Mouse (Mus musculus) forebrain, embryonic 13.5 days (tissue): ENCODE data around the gene Olfr1313. TPM values are rescaled to one million over a fixed set of nuclear protein-coding genes. Genes with fewer than 3 reads are reported as not detected.
"Not testable (repeated sequence)": the region's sequence is repeated elsewhere in the genome, so short reads cannot be mapped to it uniquely, and the experiment has no call there.

Source experiments
- ATAC-seq: fragments of 200-750 bp; cut with Nextera tagmentation; 2 replicates; pipeline ENCODE4 v1.8.0; 2017
- H3K27ac ChIP-seq: fragments of 300-500 bp; sonication (generic); 2 replicates; pipeline ENCODE4 v1.5.1; 2015; ENCODE audit warnings: inconsistent platforms, mild to moderate bottlenecking, moderate library complexity
- H3K27me3 ChIP-seq: fragments of 300-500 bp; sonication (generic); 2 replicates; pipeline ENCODE4 v1.6.1; 2015; ENCODE audit warnings: mild to moderate bottlenecking, inconsistent platforms
- H3K36me3 ChIP-seq: fragments of 300-500 bp; sonication (generic); 2 replicates; pipeline ENCODE4 v1.6.1; 2015; ENCODE audit warnings: mild to moderate bottlenecking, inconsistent platforms; ENCODE audit not compliant: poor library complexity, severe bottlenecking
- H3K4me1 ChIP-seq: fragments of 300-500 bp; sonication (generic); 2 replicates; pipeline ENCODE4 v1.6.1; 2015; ENCODE audit warnings: inconsistent platforms
- H3K4me2 ChIP-seq: fragments of 300-500 bp; sonication (generic); 2 replicates; pipeline ENCODE4 v1.6.1; 2015; ENCODE audit warnings: inconsistent platforms, mild to moderate bottlenecking, moderate library complexity
- H3K4me3 ChIP-seq: fragments of 300-500 bp; sonication (generic); 2 replicates; pipeline ENCODE4 v1.5.1; 2015; ENCODE audit warnings: mild to moderate bottlenecking, inconsistent platforms
- H3K9ac ChIP-seq: fragments of 300-500 bp; sonication (generic); 2 replicates; pipeline ENCODE4 v1.6.1; 2015; ENCODE audit warnings: mild to moderate bottlenecking, inconsistent platforms
- H3K9me3 ChIP-seq: fragments of 300-500 bp; sonication (generic); replicated peaks from 2 replicates; pipeline ENCODE4 v1.6.1; 2016; ENCODE audit warnings: inconsistent platforms
- WGBS: fragments of 180-500 bp; shearing (Covaris S2); methylation state at CpG from one replicate; pipeline ENCODE4 v1.1.7; 2015; 5-methylcytosine and 5-hydroxymethylcytosine counted together
- polyA plus RNA-seq: library from polyadenylated mRNA; unstranded; fragments of >200 nt; fragmentation: Nextera tagmentation; extraction: Ambion mirVana; gene quantifications from 2 replicates; pipeline ENCODE4 v1.2.1, GENCODE M21; 2015

Gene Olfr1313
- polyA plus RNA-seq: not detected in 2 replicates

GRCm38 (mm10) chr2:112077743-112078142 lies at the start of gene Olfr1313:
Olfr1313 (minus strand) TSS chr2:112077843.
- H3K4me2 ChIP-seq: no peak within 1 kb of the TSS
- no peaks in the 10 kb centered on the region for H3K9me3 ChIP-seq
- H3K4me3 ChIP-seq: no peak within 1 kb of the TSS
- H3K27ac ChIP-seq: no peak within 1 kb of the TSS
- no peak within 1 kb of the TSS for H3K9ac ChIP-seq
- H3K27me3 ChIP-seq: no peaks in the 10 kb centered on the region
- H3K4me1 ChIP-seq: no peaks in the 10 kb centered on the region
- no peak for ATAC-seq
- no peaks in the 10 kb centered on the region for H3K36me3 ChIP-seq

- ATAC-seq: no peak
- WGBS: 82% methylated on average over 1 of the region's 1 CpGs
- no peaks in the 10 kb centered on the region for H3K36me3 ChIP-seq
These were observed 37.7 kb upstream of the Olfr1313 start, which contains the start of gene Olfr1315-ps1 for GRCm38 (mm10) chr2:112115340-112115739. Olfr1315-ps1 (minus strand) TSS chr2:112115440.

GRCm38 (mm10) chr2:112096681-112097080 lies 19.0 kb upstream of the Olfr1313 start, which contains the start of gene Olfr1314:
Olfr1314 (minus strand) TSS chr2:112096781.
- no peak for ATAC-seq
- H3K27me3 ChIP-seq: no peaks in the 10 kb centered on the region
- H3K4me3 ChIP-seq: no peak within 1 kb of the TSS
- no peak within 1 kb of the TSS for H3K4me2 ChIP-seq
- H3K4me1 ChIP-seq: no peaks in the 10 kb centered on the region
- no peaks in the 10 kb centered on the region for H3K36me3 ChIP-seq
- H3K9ac ChIP-seq: no peak within 1 kb of the TSS
- H3K9me3 ChIP-seq: no peaks in the 10 kb centered on the region
- no peak within 1 kb of the TSS for H3K27ac ChIP-seq

More at GRCm38 (mm10) chr2:112115340-112115739, 37.7 kb upstream of the Olfr1313 start, which contains the start of gene Olfr1315-ps1:
- Histone ChIP-seq H3K27ac (no peak within 1 kb of the TSS), H3K4me2 (no peak within 1 kb of the TSS), H3K4me1 (no peaks in the 10 kb centered on the region), H3K9me3 (no peaks in the 10 kb centered on the region), H3K4me3 (no peak within 1 kb of the TSS), H3K9ac (no peak within 1 kb of the TSS), H3K27me3 (no peaks in the 10 kb centered on the region)

- Histone ChIP-seq H3K27me3 (no peaks in the 10 kb centered on the region), H3K4me3 (no peak within 1 kb of the TSS), H3K9ac (no peak within 1 kb of the TSS), H3K9me3 (no peaks in the 10 kb centered on the region), H3K4me1 (no peaks in the 10 kb centered on the region), H3K36me3 (no peaks in the 10 kb centered on the region), H3K27ac (no peak within 1 kb of the TSS), H3K4me2 (no peak within 1 kb of the TSS)
- no peak for ATAC-seq
- WGBS: 49% methylated on average over 1 of the region's 1 CpGs
These were observed 27.5 kb downstream of the Olfr1313 start, which contains the start of gene Olfr1312 for GRCm38 (mm10) chr2:112050138-112050537. Olfr1312 (minus strand) TSS chr2:112050238.

- H3K9me3 ChIP-seq, H3K27ac ChIP-seq, ATAC-seq, H3K36me3 ChIP-seq, H3K9ac ChIP-seq, H3K27me3 ChIP-seq, H3K4me3 ChIP-seq, H3K4me1 ChIP-seq, H3K4me2 ChIP-seq: not testable (repeated sequence)
- WGBS: 55% methylated on average over 6 of the region's 6 CpGs
These were observed 50.7 kb downstream of the Olfr1313 start for GRCm38 (mm10) chr2:112026971-112027370.

- Histone ChIP-seq H3K4me3 (no peak within 1 kb of the TSS), H3K27ac (no peak within 1 kb of the TSS), H3K9me3 (no peaks in the 10 kb centered on the region), H3K27me3 (no peaks in the 10 kb centered on the region), H3K4me1 (no peaks in the 10 kb centered on the region), H3K4me2 (no peak within 1 kb of the TSS), H3K9ac (no peak within 1 kb of the TSS), H3K36me3 (no peaks in the 10 kb centered on the region)
- 90% methylated on average over 2 of the region's 2 CpGs for WGBS
- ATAC-seq: no peak
These were observed 53.3 kb downstream of the Olfr1313 start, which contains the start of gene Olfr1311 for GRCm38 (mm10) chr2:112024312-112024711. Olfr1311 (minus strand) TSS chr2:112024412.

Other genes starting within 250 kb of the Olfr1313 start
- gene Olfr1305, start 200.7 kb downstream of the Olfr1313 start, polyA plus RNA-seq: not detected in 2 replicates
- gene Olfr1306, start 161.6 kb downstream of the Olfr1313 start, polyA plus RNA-seq: not detected in 2 replicates
- gene Olfr1307, start 128.4 kb downstream of the Olfr1313 start, polyA plus RNA-seq: 0.01 TPM in 2 replicates
- gene Olfr1308, start 112.9 kb downstream of the Olfr1313 start, polyA plus RNA-seq: not detected in 2 replicates
- not detected in 2 replicates for gene Olfr1309, start 87.6 kb downstream of the Olfr1313 start, polyA plus RNA-seq
- not detected in 2 replicates for gene Olfr1310, start 65.1 kb downstream of the Olfr1313 start, polyA plus RNA-seq
- not detected in 2 replicates for gene Olfr1311, start 53.4 kb downstream of the Olfr1313 start, polyA plus RNA-seq
- not detected in 2 replicates for gene Olfr1312, start 27.6 kb downstream of the Olfr1313 start, polyA plus RNA-seq
- gene Olfr1314, start 18.9 kb upstream of the Olfr1313 start, polyA plus RNA-seq: not detected in 2 replicates
- not detected in 2 replicates for gene Olfr1315-ps1, start 37.6 kb upstream of the Olfr1313 start, polyA plus RNA-seq
- not detected in 2 replicates for gene Olfr1316, start 57.1 kb upstream of the Olfr1313 start, polyA plus RNA-seq
- gene Olfr1317, start 62.5 kb upstream of the Olfr1313 start, polyA plus RNA-seq: not detected in 2 replicates
- 0.06 TPM in 1 of 2 replicates, not detected in the other for gene Olfr1318, start 76.4 kb upstream of the Olfr1313 start, polyA plus RNA-seq
- gene Lpcat4, start 161.6 kb upstream of the Olfr1313 start, polyA plus RNA-seq: 9.7 and 10.6 TPM in 2 replicates
- gene Nutm1, start 181.4 kb upstream of the Olfr1313 start, polyA plus RNA-seq: not detected in 2 replicates
- gene Nop10, start 184.1 kb upstream of the Olfr1313 start, polyA plus RNA-seq: 180 and 196 TPM in 2 replicates
- gene Slc12a6, start 188.0 kb upstream of the Olfr1313 start, polyA plus RNA-seq: 11.8 and 14.7 TPM in 2 replicates
- not detected in 2 replicates for gene Gm21985, start 188.5 kb upstream of the Olfr1313 start, polyA plus RNA-seq